Mouse (Mus musculus) limb, embryonic 14.5 days (tissue): Measurements from ENCODE around the gene Cyp2c37. TPM values are rescaled to one million over a fixed set of nuclear protein-coding genes. Genes with fewer than 3 reads are reported as not detected.
"Not testable (repeated sequence)": the region's sequence is repeated elsewhere in the genome, so short reads cannot be mapped to it uniquely, and the experiment has no call there.

ENCODE experiments used
- ATAC-seq: fragments of 200-750 bp; cut with Nextera tagmentation; 2 replicates; pipeline ENCODE4 v1.8.0; 2017; ENCODE audit warnings: low read depth, moderate number of reproducible peaks, moderate TSS enrichment; ENCODE audit not compliant: low FRiP score
- DNase-seq: peaks from one replicate; pipeline ENCODE4 v3.0.0-alpha.2; 2015; ENCODE audit warnings: low spot score
- H3K27ac ChIP-seq: fragments of 300-500 bp; sonication (generic); replicated peaks from 2 replicates; pipeline ENCODE4 v1.5.1; 2014; ENCODE audit warnings: low read depth, mild to moderate bottlenecking, low read length, moderate library complexity, mixed read lengths
- H3K27me3 ChIP-seq: fragments of 300-500 bp; sonication (generic); 2 replicates; pipeline ENCODE4 v1.6.1; 2014; ENCODE audit warnings: low read length, mixed read lengths; ENCODE audit not compliant: control insufficient read depth, insufficient read depth
- H3K36me3 ChIP-seq: fragments of 300-500 bp; sonication (generic); 2 replicates; pipeline ENCODE4 v1.6.1; 2014; ENCODE audit warnings: mild to moderate bottlenecking, low read length, moderate library complexity, mixed read lengths; ENCODE audit not compliant: control insufficient read depth, insufficient read depth
- H3K4me1 ChIP-seq: fragments of 300-500 bp; sonication (generic); 2 replicates; pipeline ENCODE4 v1.6.1; 2014; ENCODE audit warnings: antibody characterized with exemption, low read length, mixed read lengths; ENCODE audit not compliant: control insufficient read depth, insufficient read depth
- H3K4me2 ChIP-seq: fragments of 300-500 bp; sonication (generic); replicated peaks from 2 replicates; pipeline ENCODE4 v1.6.1; 2014; ENCODE audit warnings: low read depth, mild to moderate bottlenecking, low read length, moderate library complexity; ENCODE audit not compliant: severe bottlenecking
- H3K4me3 ChIP-seq: fragments of 300-500 bp; sonication (generic); replicated peaks from 2 replicates; pipeline ENCODE4 v1.5.1; 2014; ENCODE audit warnings: low read length
- H3K9ac ChIP-seq: fragments of 300-500 bp; sonication (generic); 2 replicates; pipeline ENCODE4 v1.6.1; 2014; ENCODE audit warnings: mild to moderate bottlenecking, low read depth, low read length, moderate library complexity; ENCODE audit not compliant: severe bottlenecking
- H3K9me3 ChIP-seq: fragments of 300-500 bp; sonication (generic); 2 replicates; pipeline ENCODE4 v1.6.1; 2016; ENCODE audit warnings: low read length; ENCODE audit not compliant: control insufficient read depth
- POLR2A ChIP-seq: fragments of 200-500 bp; IDR thresholded peaks from 2 replicates; pipeline ENCODE4 v1.8.0; 2012; ENCODE audit warnings: inconsistent platforms, mild to moderate bottlenecking, moderate library complexity, borderline replicate concordance; ENCODE audit not compliant: insufficient read depth, insufficient read length; ENCODE audit errors: extremely low read depth
- WGBS: fragments of 180-500 bp; shearing (Covaris S2); extraction: QIAGEN DNeasy Blood & Tissue Kit; methylation state at CpG from one replicate; pipeline ENCODE4 v1.1.7; 2014; 5-methylcytosine and 5-hydroxymethylcytosine counted together
- polyA plus RNA-seq, 2 experiments: library from polyadenylated mRNA; depleted of rRNA in 1 of 2; stranded (reverse) in 1 of 2; unstranded in 1 of 2; fragments of >200 nt; fragmentation: Nextera tagmentation in 1 of 2; extraction: Ambion mirVana in 1 of 2; gene quantifications; 2 replicates each; pipeline versions ENCODE4 v1.2.1 to v1.2.3; 2012 to 2014

The Cyp2c37 gene
- polyA plus RNA-seq (2012; rRNA removed) (not detected in 2 replicates), polyA plus RNA-seq (2014; fragmentation: Nextera tagmentation; extraction: Ambion mirVana) (not detected in 2 replicates)

GRCm38 (mm10) chr19:39992140-39992539 lies at the start of gene Cyp2c37:
Gene Cyp2c37 (plus strand): TSS chr19:39992424.
- not testable (repeated sequence) for H3K27ac ChIP-seq, DNase-seq, ATAC-seq, H3K27me3 ChIP-seq, H3K9me3 ChIP-seq, H3K4me2 ChIP-seq, H3K4me1 ChIP-seq, H3K9ac ChIP-seq, H3K36me3 ChIP-seq, H3K4me3 ChIP-seq
- WGBS: 98% methylated on average over 1 of the region's 1 CpGs

GRCm38 (mm10) chr19:39960861-39961260 lies 31.4 kb upstream of the Cyp2c37 start:
- H3K36me3 ChIP-seq, H3K27ac ChIP-seq, H3K4me1 ChIP-seq, H3K9me3 ChIP-seq, H3K4me2 ChIP-seq, ATAC-seq, DNase-seq, H3K27me3 ChIP-seq, H3K9ac ChIP-seq, H3K4me3 ChIP-seq: not testable (repeated sequence)

- H3K27ac ChIP-seq: not testable (repeated sequence)
Observed at GRCm38 (mm10) chr19:39971096-39971495, 21.1 kb upstream of the Cyp2c37 start.

GRCm38 (mm10) chr19:39989471-39989870 lies 2.8 kb upstream of the Cyp2c37 start:
- Histone ChIP-seq H3K4me3 (no peak overlapping the region), H3K9me3 (no peaks in the 10 kb centered on the region), H3K4me1 (no peaks in the 10 kb centered on the region), H3K9ac (no peak overlapping the region), H3K27ac (no peak overlapping the region), H3K36me3 (no peaks in the 10 kb centered on the region), H3K27me3 (no peaks in the 10 kb centered on the region), H3K4me2 (no peak overlapping the region)
- no peak for ATAC-seq
- WGBS: 69% methylated on average over 2 of the region's 2 CpGs
- no peak for DNase-seq
- no peak for TF ChIP-seq POLR2A

More at GRCm38 (mm10) chr19:39971096-39971495, 21.1 kb upstream of the Cyp2c37 start:
- not testable (repeated sequence) for ATAC-seq, DNase-seq, H3K9me3 ChIP-seq, H3K4me2 ChIP-seq, H3K27me3 ChIP-seq, H3K9ac ChIP-seq, H3K4me1 ChIP-seq, H3K36me3 ChIP-seq, H3K4me3 ChIP-seq
- 80% methylated on average over 3 of the region's 3 CpGs for WGBS

Other genes starting within 250 kb of the Cyp2c37 start
- not detected in 2 replicates for gene Cyp2c40, start 179.6 kb upstream of the Cyp2c37 start, polyA plus RNA-seq (2012; rRNA removed)
- gene Cyp2c40, start 179.6 kb upstream of the Cyp2c37 start, polyA plus RNA-seq (2014; fragmentation: Nextera tagmentation; extraction: Ambion mirVana): not detected in 2 replicates
- not detected in 2 replicates for gene Cyp2c69, start 105.6 kb upstream of the Cyp2c37 start, polyA plus RNA-seq (2012; rRNA removed)
- not detected in 2 replicates for gene Cyp2c69, start 105.6 kb upstream of the Cyp2c37 start, polyA plus RNA-seq (2014; fragmentation: Nextera tagmentation; extraction: Ambion mirVana)
- gene Cyp2c54, start 81.4 kb downstream of the Cyp2c37 start, polyA plus RNA-seq (2012; rRNA removed): not detected in 2 replicates
- gene Cyp2c54, start 81.4 kb downstream of the Cyp2c37 start, polyA plus RNA-seq (2014; fragmentation: Nextera tagmentation; extraction: Ambion mirVana): not detected in 2 replicates
- gene Cyp2c50, start 97.3 kb downstream of the Cyp2c37 start, polyA plus RNA-seq (2012; rRNA removed): not detected in 2 replicates
- gene Cyp2c50, start 97.3 kb downstream of the Cyp2c37 start, polyA plus RNA-seq (2014; fragmentation: Nextera tagmentation; extraction: Ambion mirVana): not detected in 2 replicates
- not detected in 2 replicates for gene Cyp2c70, start 194.9 kb downstream of the Cyp2c37 start, polyA plus RNA-seq (2012; rRNA removed)
- gene Cyp2c70, start 194.9 kb downstream of the Cyp2c37 start, polyA plus RNA-seq (2014; fragmentation: Nextera tagmentation; extraction: Ambion mirVana): not detected in 2 replicates